Mouse (Mus musculus) MEL (cell line): ENCODE measurements around the gene Gle1. TPM values are rescaled to one million over a fixed set of nuclear protein-coding genes. Genes with fewer than 3 reads are reported as not detected.

Experiments used
- DNase-seq: peaks from one replicate; pipeline ENCODE4 v3.0.0; 2011; ENCODE audit warnings: low read depth, low spot score
- H3K27ac ChIP-seq: 2 replicates; pipeline ENCODE4 v1.5.1; 2012; ENCODE audit warnings: low read depth, mild to moderate bottlenecking, control low read depth, low read length, moderate library complexity; ENCODE audit not compliant: control insufficient read depth
- H3K27me3 ChIP-seq, 2 experiments: fragments of 150-350 bp in 1 of 2; sonication (generic) in 1 of 2; 2 replicates each; pipeline ENCODE4 v1.6.1; 2012; ENCODE audit warnings: low read length in 2 of 2, mild to moderate bottlenecking in 2 of 2, improper control_type of control experiment in 1 of 2, moderate library complexity in 1 of 2; ENCODE audit not compliant: insufficient read depth in 2 of 2, control insufficient read depth in 1 of 2
- H3K36me3 ChIP-seq, 2 experiments: 2 replicates each; pipeline ENCODE4 v1.6.1; 2012 to 2014; ENCODE audit warnings: low read length in 2 of 2, improper control_type of control experiment in 1 of 2, inconsistent platforms in 1 of 2, mild to moderate bottlenecking in 1 of 2; ENCODE audit not compliant: insufficient read depth in 2 of 2, control insufficient read depth in 1 of 2
- H3K4me1 ChIP-seq, 2 experiments: fragments of 150-350 bp in 1 of 2; sonication (generic) in 1 of 2; 2 replicates each; pipeline ENCODE4 v1.6.1; 2012; ENCODE audit warnings: low read length in 2 of 2, improper control_type of control experiment in 1 of 2, mild to moderate bottlenecking in 1 of 2; ENCODE audit not compliant: insufficient read depth in 2 of 2, control insufficient read depth in 1 of 2
- H3K4me3 ChIP-seq, 2 experiments: fragments of 150-350 bp in 1 of 2; sonication (generic) in 1 of 2; 2 replicates each; pipeline ENCODE4 v1.5.1; 2012; ENCODE audit warnings: low read depth in 2 of 2, low read length in 2 of 2, mild to moderate bottlenecking in 2 of 2, moderate library complexity in 2 of 2, control low read depth in 1 of 2, improper control_type of control experiment in 1 of 2; ENCODE audit not compliant: control insufficient read depth in 1 of 2, insufficient read depth in 1 of 2
- H3K79me2 ChIP-seq: 2 replicates; pipeline ENCODE4 v1.6.1; 2012; ENCODE audit warnings: mild to moderate bottlenecking, low read length, moderate library complexity; ENCODE audit not compliant: control insufficient read depth, poor library complexity, insufficient read depth
- H3K9ac ChIP-seq: 2 replicates; pipeline ENCODE4 v1.6.1; 2012; ENCODE audit warnings: low read depth, mild to moderate bottlenecking, control low read depth, low read length, moderate library complexity; ENCODE audit not compliant: control insufficient read depth, poor library complexity, severe bottlenecking
- H3K9me3 ChIP-seq: fragments of 150-350 bp; sonication (generic); replicated peaks from 2 replicates; pipeline ENCODE4 v1.6.1; 2012; ENCODE audit warnings: mild to moderate bottlenecking, low read length, improper control_type of control experiment, moderate library complexity; ENCODE audit not compliant: insufficient read depth
- BHLHE40 ChIP-seq: IDR thresholded peaks from 2 replicates; pipeline ENCODE4 v1.6.1; 2012; ENCODE audit warnings: low read depth, mild to moderate bottlenecking, inconsistent platforms, low read length, improper control_type of control experiment, borderline replicate concordance
- CHD2 ChIP-seq: IDR thresholded peaks from 2 replicates; pipeline ENCODE4 v1.6.1; 2011; ENCODE audit warnings: low read length, improper control_type of control experiment
- ELF1 ChIP-seq: IDR thresholded peaks from 2 replicates; pipeline ENCODE4 v1.6.1; 2014; ENCODE audit warnings: low read depth, mild to moderate bottlenecking, inconsistent platforms, low read length, improper control_type of control experiment, moderate library complexity
- EP300 ChIP-seq, 2 experiments: IDR thresholded peaks; 2 replicates each; pipeline ENCODE4 v1.6.1; 2011; ENCODE audit warnings: improper control_type of control experiment in 2 of 2, low read length in 2 of 2, low read depth in 1 of 2, mild to moderate bottlenecking in 1 of 2
- GATA1 ChIP-seq: IDR thresholded peaks from 2 replicates; pipeline ENCODE4 v1.6.1; 2011; ENCODE audit warnings: low read depth, low read length, improper control_type of control experiment
- HCFC1 ChIP-seq: IDR thresholded peaks from 2 replicates; pipeline ENCODE4 v1.6.1; 2012; ENCODE audit warnings: low read depth, mild to moderate bottlenecking, inconsistent platforms, low read length, improper control_type of control experiment, moderate library complexity
- KAT2A ChIP-seq: conservative IDR thresholded peaks from 2 replicates; pipeline ENCODE4 v1.6.1; 2012; ENCODE audit warnings: low read depth, low read length, improper control_type of control experiment, inconsistent platforms
- MAZ ChIP-seq: IDR thresholded peaks from 2 replicates; pipeline ENCODE4 v1.6.1; 2012; ENCODE audit warnings: low read depth, mild to moderate bottlenecking, inconsistent platforms, low read length, improper control_type of control experiment
- MXI1 ChIP-seq: IDR thresholded peaks from 2 replicates; pipeline ENCODE4 v1.6.1; 2011; ENCODE audit warnings: mild to moderate bottlenecking, low read depth, low read length, improper control_type of control experiment
- MYB ChIP-seq: IDR thresholded peaks from 2 replicates; pipeline ENCODE4 v1.6.1; 2011; ENCODE audit warnings: mild to moderate bottlenecking, low read depth, low read length, improper control_type of control experiment
- NELFE ChIP-seq: IDR thresholded peaks from 2 replicates; pipeline ENCODE4 v1.6.1; 2011; ENCODE audit warnings: low read depth, low read length, improper control_type of control experiment
- NRF1 ChIP-seq: IDR thresholded peaks from 2 replicates; pipeline ENCODE4 v1.6.1; 2014; ENCODE audit warnings: low read depth, mild to moderate bottlenecking, inconsistent platforms, low read length, improper control_type of control experiment, moderate library complexity; ENCODE audit not compliant: poor library complexity, insufficient read depth, severe bottlenecking
- POLR2A ChIP-seq, 2 experiments: IDR thresholded peaks; 2 replicates each; pipeline ENCODE4 v1.6.1; 2011 to 2012; ENCODE audit warnings: low read length in 2 of 2, mild to moderate bottlenecking in 2 of 2, control low read depth in 1 of 2, improper control_type of control experiment in 1 of 2, low read depth in 1 of 2, moderate library complexity in 1 of 2; ENCODE audit not compliant: control insufficient read depth in 1 of 2, insufficient read depth in 1 of 2, poor library complexity in 1 of 2
- POLR2AphosphoS2 ChIP-seq: IDR thresholded peaks from 2 replicates; pipeline ENCODE4 v1.6.1; 2011; ENCODE audit warnings: low read length, improper control_type of control experiment
- POLR2AphosphoS5 ChIP-seq: IDR thresholded peaks from 2 replicates; pipeline ENCODE4 v1.6.1; 2012; ENCODE audit warnings: low read depth, borderline replicate concordance, mild to moderate bottlenecking, inconsistent platforms, low read length, moderate library complexity, mixed read lengths
- SIN3A ChIP-seq: IDR thresholded peaks from 2 replicates; pipeline ENCODE4 v1.6.1; 2012; ENCODE audit warnings: low read length, improper control_type of control experiment, inconsistent platforms
- SMC3 ChIP-seq: IDR thresholded peaks from 2 replicates; pipeline ENCODE4 v1.6.1; 2011; ENCODE audit warnings: low read depth, low read length, improper control_type of control experiment
- TCF12 ChIP-seq: IDR thresholded peaks from 2 replicates; pipeline ENCODE4 v1.6.1; 2014; ENCODE audit warnings: low read depth, mild to moderate bottlenecking, inconsistent platforms, low read length, improper control_type of control experiment, moderate library complexity
- ZC3H11A ChIP-seq: IDR thresholded peaks from 2 replicates; pipeline ENCODE4 v1.6.1; 2012; ENCODE audit warnings: low read depth, mild to moderate bottlenecking, inconsistent platforms, low read length, improper control_type of control experiment
- polyA plus RNA-seq, 2 experiments: library from polyadenylated mRNA; stranded (reverse) in 1 of 2; unstranded in 1 of 2; fragments of >175 nt in 1 of 2; fragments of >200 nt in 1 of 2; gene quantifications; 2 replicates each; pipeline versions ENCODE4 v1.2.1 to v1.2.4; 2012; ENCODE audit warnings: low replicate concordance in 2 of 2, low read depth in 1 of 2; ENCODE audit not compliant: insufficient read length in 2 of 2, insufficient read depth in 1 of 2, missing spikeins in 1 of 2
- total RNA-seq: library from RNA; depleted of rRNA; stranded (reverse); fragments of 300-350 nt; gene quantifications from 2 replicates; pipeline ENCODE4 v1.2.3, GENCODE M21; 2012

Gle1 gene
- total and polyA plus RNA-seq, 3 experiments: 46.1 to 77.0 TPM; not detected in 1

DNA sequence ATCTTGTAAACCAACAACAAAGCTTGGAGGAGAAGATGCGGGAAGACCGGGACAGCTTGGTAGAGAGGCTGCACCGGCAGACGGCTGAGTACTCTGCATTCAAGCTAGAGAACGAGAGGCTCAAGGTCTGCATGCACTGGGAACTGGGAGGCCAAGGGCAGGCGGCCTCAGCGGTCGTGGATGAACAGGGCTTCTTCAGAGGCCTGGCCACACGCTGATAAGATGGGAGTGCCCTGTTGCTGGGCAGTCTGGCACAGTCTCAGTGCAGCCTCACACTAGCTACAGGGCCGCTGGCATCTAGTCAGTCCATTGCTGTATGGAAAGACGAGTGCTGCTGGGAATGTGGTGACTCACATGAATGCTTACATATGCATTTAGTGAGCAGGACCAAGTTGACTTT lies 17.6 kb upstream of the Gle1 start:
- Histone ChIP-seq H3K36me3 (peaks cover 0 to 14% of the 10 kb centered on the region in 2 experiments; a peak in 2 of 4 replicates), H3K4me1 (no peaks in the 10 kb centered on the region), H3K79me2 (no peaks in the 10 kb centered on the region), H3K27me3 (no peaks in the 10 kb centered on the region), H3K9me3 (no peaks in the 10 kb centered on the region), H3K9ac (no peak overlapping the region), H3K4me3 (no peak overlapping the region), H3K27ac (no peak overlapping the region)
- TF ChIP-seq MXI1: no peak
- TF ChIP-seq HCFC1: no peak
- no peak for TF ChIP-seq SMC3
- TF ChIP-seq KAT2A: no peak
- no peak for TF ChIP-seq ZC3H11A
- no peak for TF ChIP-seq ELF1
- TF ChIP-seq POLR2A (IDR thresholded peaks at IDR 0.05; ENCODE audit: control insufficient read depth in 1 of 2, insufficient read depth in 1 of 2, low read depth in 1 of 2, low read length in 2 of 2, poor library complexity in 1 of 2): no peak
- DNase-seq: no peak

GRCm38 (mm10) chr2:29922011-29922410 lies 13.2 kb upstream of the Gle1 start:
- Histone ChIP-seq H3K79me2 (no peaks in the 10 kb centered on the region), H3K9ac (no peak overlapping the region), H3K9me3 (no peaks in the 10 kb centered on the region), H3K27me3 (no peaks in the 10 kb centered on the region), H3K27ac (no peak overlapping the region), H3K4me3 (no peak overlapping the region), H3K36me3 (peaks cover 0 to 22% of the 10 kb centered on the region in 2 experiments; a peak in 2 of 4 replicates), H3K4me1 (no peaks in the 10 kb centered on the region)
- TF ChIP-seq ELF1 (no peak), ZC3H11A (no peak), BHLHE40 (no peak), POLR2AphosphoS2 (no peak), POLR2AphosphoS5 (no peak), CHD2 (no peak), SIN3A (no peak), MYB (no peak), KAT2A (no peak), NRF1 (no peak), TCF12 (no peak), NELFE (no peak)
- peak; percentile 20 for DNase-seq

DNA sequence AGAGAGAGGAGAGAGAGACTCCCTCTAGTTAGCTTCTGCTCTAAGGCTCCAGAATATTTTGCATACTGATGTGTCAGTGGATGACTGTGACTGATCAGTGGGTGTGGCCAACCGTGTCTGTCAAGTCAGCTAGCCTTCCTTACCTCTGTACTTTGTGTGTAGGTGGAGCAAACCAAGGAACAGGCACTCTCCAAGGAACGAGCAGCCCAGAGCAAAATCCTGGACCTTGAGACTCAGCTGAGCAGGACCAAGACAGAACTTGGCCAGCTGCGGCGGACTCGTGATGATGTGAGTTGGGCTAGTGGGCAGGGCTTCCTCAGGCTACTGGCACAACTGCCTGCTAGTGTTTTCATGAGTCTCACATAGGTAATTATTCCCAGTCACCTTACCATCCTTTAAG lies 8.7 kb upstream of the Gle1 start:
- Histone ChIP-seq H3K79me2 (no peaks in the 10 kb centered on the region), H3K36me3 (peaks cover 0 to 19% of the 10 kb centered on the region in 2 experiments; a peak in 2 of 4 replicates), H3K27me3 (no peaks in the 10 kb centered on the region), H3K4me3 (no peak overlapping the region), H3K4me1 (no peaks in the 10 kb centered on the region), H3K27ac (no peak overlapping the region), H3K9me3 (no peaks in the 10 kb centered on the region), H3K9ac (no peak overlapping the region)
- DNase-seq: peak; percentile 20
- TF ChIP-seq GATA1 (no peak), EP300 (IDR thresholded peaks at IDR 0.05; ENCODE audit: low read depth in 1 of 2, low read length in 2 of 2) (no peak), POLR2AphosphoS5 (no peak), MAZ (no peak), CHD2 (no peak)
